Mouse (Mus musculus): ENCODE measurements around the gene Ggcx. TPM values are rescaled to one million over a fixed set of nuclear protein-coding genes. Genes with fewer than 3 reads are reported as not detected.

The Ggcx gene
- polyA plus RNA-seq, 1 experiment from 2014 or later = 23.9 TPM

DNA sequence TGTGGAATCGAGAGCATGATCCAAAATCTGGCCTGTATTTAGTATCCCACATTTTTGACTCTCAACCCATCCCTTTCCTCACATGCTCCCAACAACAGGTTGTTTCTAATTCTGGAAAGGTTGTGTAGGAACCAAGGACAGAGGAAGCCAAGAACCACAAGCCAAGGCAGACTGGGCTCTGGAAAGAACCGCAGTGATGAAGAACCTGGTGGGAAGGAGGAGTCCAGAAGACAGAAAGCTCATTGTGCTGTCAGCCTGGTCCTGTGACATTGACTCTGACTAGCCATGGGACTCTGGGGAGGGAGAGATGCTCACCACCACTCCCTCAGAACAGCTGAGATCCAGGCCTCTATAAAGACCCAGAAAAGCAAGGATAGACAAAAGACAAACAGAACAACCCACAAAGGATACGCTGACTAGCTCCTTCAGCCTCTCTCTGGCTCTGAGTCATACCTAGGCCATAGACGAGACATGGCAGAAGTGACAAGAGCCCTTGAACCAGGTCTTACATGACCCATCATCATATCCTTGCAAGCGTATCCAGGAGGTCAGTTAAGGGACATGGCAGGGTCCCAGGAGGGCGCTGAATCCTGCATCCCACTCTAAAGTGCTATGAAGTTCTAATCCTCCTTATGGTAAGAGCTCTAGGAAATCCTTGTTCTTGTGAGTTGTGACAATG, 30.8 kb upstream of the Ggcx start:
- Histone ChIP-seq H3K9ac (ENCODE audit: low read depth, low read length) (no peak overlapping the region), H3K9me3 (replicated peaks; ENCODE audit: control insufficient read depth, low read length) (no peaks in the 10 kb centered on the region), H3K36me3 (ENCODE audit: control insufficient read depth, insufficient read depth, low read length) (peaks cover 10% of the 10 kb centered on the region), H3K4me2 (no peak overlapping the region), H3K27ac (ENCODE audit: low read depth, low read length) (no peak overlapping the region), H3K4me3 (ENCODE audit: low read depth, low read length) (no peak overlapping the region), H3K27me3 (ENCODE audit: control insufficient read depth, insufficient read depth, low read length) (no peaks in the 10 kb centered on the region), H3K4me1 (ENCODE audit: control insufficient read depth, insufficient read depth, low read length) (0 out of 2 replicates have a peak, but pooled peaks cover 2% of the 10 kb centered on the region)
- no peak for ATAC-seq (replicated peaks; ENCODE audit: insufficient number of reproducible peaks, low FRiP score, low TSS enrichment)
- WGBS (ENCODE audit: insufficient replicate concordance) = 83% methylated on average over 6 of the region's 6 CpGs

DNA sequence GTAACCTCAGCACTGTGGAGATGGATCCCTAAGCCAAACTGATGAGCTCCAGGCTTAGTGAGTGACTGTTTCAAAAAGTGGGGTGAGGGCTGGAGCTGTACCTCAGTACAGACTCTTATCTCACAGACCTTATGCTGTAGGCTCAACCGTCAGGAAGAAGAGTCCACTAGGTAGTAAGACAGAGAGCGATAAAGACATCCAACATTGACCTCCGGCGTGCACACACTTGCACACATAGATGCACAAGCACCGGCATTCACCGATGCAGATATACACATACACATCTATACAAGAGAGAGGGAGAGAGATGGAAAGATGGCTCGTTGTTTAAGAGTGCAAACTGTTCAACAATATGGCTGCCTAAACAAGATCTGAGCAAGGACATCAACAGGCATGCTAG, 30.2 kb upstream of the Ggcx start:
- H3K4me2 ChIP-seq = no peak overlapping the region
- 84% methylated on average over 7 of the region's 7 CpGs for WGBS (ENCODE audit: insufficient replicate concordance)
- H3K4me3 ChIP-seq (ENCODE audit: low read depth, low read length) = no peak overlapping the region
- peaks cover 10% of the 10 kb centered on the region for H3K36me3 ChIP-seq (ENCODE audit: control insufficient read depth, insufficient read depth, low read length)
- H3K9me3 ChIP-seq (replicated peaks; ENCODE audit: control insufficient read depth, low read length) = no peaks in the 10 kb centered on the region
- ATAC-seq (replicated peaks; ENCODE audit: insufficient number of reproducible peaks, low FRiP score, low TSS enrichment) = 0 out of 2 replicates have a peak, but pooled peaks have one; percentile 27
- H3K27me3 ChIP-seq (ENCODE audit: control insufficient read depth, insufficient read depth, low read length) = no peaks in the 10 kb centered on the region
- no peak overlapping the region for H3K27ac ChIP-seq (ENCODE audit: low read depth, low read length)
- H3K4me1 ChIP-seq (ENCODE audit: control insufficient read depth, insufficient read depth, low read length) = peaks cover 9% of the 10 kb centered on the region; the same call in 1 of the 2 replicates
- H3K9ac ChIP-seq (ENCODE audit: low read depth, low read length) = no peak overlapping the region

DNA sequence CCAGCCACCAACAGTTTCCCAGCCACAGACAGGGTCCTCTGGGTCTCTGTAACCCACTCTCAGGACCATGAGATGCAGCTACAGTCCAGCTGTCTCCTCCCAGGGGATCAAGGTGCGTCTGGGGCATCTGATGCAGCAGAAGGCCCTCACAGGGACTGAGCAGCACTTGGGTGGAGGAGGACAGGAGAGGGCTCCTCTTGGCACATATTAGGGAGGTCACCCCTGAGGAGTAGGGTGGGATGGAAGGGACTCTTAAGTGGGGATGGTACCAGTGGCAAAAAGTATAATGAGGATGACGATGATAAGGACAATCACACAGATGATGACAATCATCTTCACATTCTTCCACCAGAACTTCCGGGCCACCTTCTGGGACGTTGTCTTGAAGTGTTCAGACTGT, 28.9 kb upstream of the Ggcx start:
- Histone ChIP-seq H3K9ac (ENCODE audit: low read depth, low read length) (no peak overlapping the region), H3K27ac (ENCODE audit: low read depth, low read length) (no peak overlapping the region), H3K4me3 (ENCODE audit: low read depth, low read length) (no peak overlapping the region), H3K9me3 (replicated peaks; ENCODE audit: control insufficient read depth, low read length) (no peaks in the 10 kb centered on the region), H3K36me3 (ENCODE audit: control insufficient read depth, insufficient read depth, low read length) (peaks cover 10% of the 10 kb centered on the region), H3K4me2 (no peak overlapping the region), H3K4me1 (ENCODE audit: control insufficient read depth, insufficient read depth, low read length) (peaks cover 16% of the 10 kb centered on the region), H3K27me3 (ENCODE audit: control insufficient read depth, insufficient read depth, low read length) (no peaks in the 10 kb centered on the region)
- 61% methylated on average over 4 of the region's 4 CpGs for WGBS (ENCODE audit: insufficient replicate concordance)
- no peak for ATAC-seq (replicated peaks; ENCODE audit: insufficient number of reproducible peaks, low FRiP score, low TSS enrichment)

DNA sequence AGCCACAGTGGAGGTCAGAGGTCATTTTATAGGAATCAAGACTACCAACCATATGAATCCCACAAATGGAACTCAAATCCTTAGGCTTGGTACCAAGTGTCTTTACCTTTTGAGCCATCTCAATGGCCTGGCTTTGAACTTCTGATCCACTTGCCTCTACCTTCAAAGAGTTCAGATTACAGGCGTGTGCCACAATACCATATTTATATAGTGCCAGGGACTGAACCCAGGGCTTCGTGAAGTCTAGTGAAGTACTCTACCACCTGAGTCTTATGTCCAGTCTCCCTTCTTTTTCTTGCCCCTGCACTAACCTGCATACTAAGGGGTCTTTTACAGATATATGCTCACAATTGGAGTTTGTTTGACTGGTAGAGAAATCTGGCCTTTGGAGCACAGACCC, 27.5 kb upstream of the Ggcx start:
- Histone ChIP-seq H3K4me1 (ENCODE audit: control insufficient read depth, insufficient read depth, low read length) (peaks cover 16% of the 10 kb centered on the region), H3K27ac (ENCODE audit: low read depth, low read length) (no peak overlapping the region), H3K9me3 (replicated peaks; ENCODE audit: control insufficient read depth, low read length) (no peaks in the 10 kb centered on the region), H3K9ac (ENCODE audit: low read depth, low read length) (no peak overlapping the region), H3K4me2 (no peak overlapping the region), H3K27me3 (ENCODE audit: control insufficient read depth, insufficient read depth, low read length) (no peaks in the 10 kb centered on the region), H3K4me3 (ENCODE audit: low read depth, low read length) (no peak overlapping the region), H3K36me3 (ENCODE audit: control insufficient read depth, insufficient read depth, low read length) (peaks cover 10% of the 10 kb centered on the region)
- WGBS (ENCODE audit: insufficient replicate concordance) = 96% methylated on average over 2 of the region's 2 CpGs
- ATAC-seq (replicated peaks; ENCODE audit: insufficient number of reproducible peaks, low FRiP score, low TSS enrichment) = no peak

DNA sequence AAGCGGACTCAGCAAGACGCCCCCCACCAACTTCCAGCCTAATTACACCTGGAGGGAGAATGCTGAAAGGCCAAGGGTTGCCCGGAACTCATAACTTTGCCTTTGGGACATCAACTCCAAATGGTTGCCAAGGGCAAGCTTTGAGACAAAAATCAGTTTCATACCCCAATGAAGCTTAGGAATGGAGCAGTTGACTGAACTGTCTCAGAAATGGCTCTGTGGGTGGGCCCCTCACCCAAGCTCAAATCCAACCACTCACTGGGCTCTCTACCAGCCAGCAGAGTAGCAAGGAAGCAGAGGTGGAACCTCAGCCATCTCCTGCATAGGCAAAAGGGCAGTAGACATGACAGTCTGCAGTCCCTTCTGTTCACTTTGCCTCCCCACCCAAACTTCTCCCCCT, 26.3 kb upstream of the Ggcx start:
- no peak overlapping the region for H3K4me3 ChIP-seq (ENCODE audit: low read depth, low read length)
- H3K4me1 ChIP-seq (ENCODE audit: control insufficient read depth, insufficient read depth, low read length) = peaks cover 16% of the 10 kb centered on the region
- 77% methylated on average over 3 of the region's 3 CpGs for WGBS (ENCODE audit: insufficient replicate concordance)
- peaks cover 10% of the 10 kb centered on the region for H3K36me3 ChIP-seq (ENCODE audit: control insufficient read depth, insufficient read depth, low read length)
- H3K9me3 ChIP-seq (replicated peaks; ENCODE audit: control insufficient read depth, low read length) = no peaks in the 10 kb centered on the region
- H3K4me2 ChIP-seq = peak overlapping the region; percentile 82; the same call in 1 of the 2 replicates
- H3K27me3 ChIP-seq (ENCODE audit: control insufficient read depth, insufficient read depth, low read length) = no peaks in the 10 kb centered on the region
- no peak overlapping the region for H3K9ac ChIP-seq (ENCODE audit: low read depth, low read length)
- no peak for ATAC-seq (replicated peaks; ENCODE audit: insufficient number of reproducible peaks, low FRiP score, low TSS enrichment)
- no peak overlapping the region for H3K27ac ChIP-seq (ENCODE audit: low read depth, low read length)

DNA sequence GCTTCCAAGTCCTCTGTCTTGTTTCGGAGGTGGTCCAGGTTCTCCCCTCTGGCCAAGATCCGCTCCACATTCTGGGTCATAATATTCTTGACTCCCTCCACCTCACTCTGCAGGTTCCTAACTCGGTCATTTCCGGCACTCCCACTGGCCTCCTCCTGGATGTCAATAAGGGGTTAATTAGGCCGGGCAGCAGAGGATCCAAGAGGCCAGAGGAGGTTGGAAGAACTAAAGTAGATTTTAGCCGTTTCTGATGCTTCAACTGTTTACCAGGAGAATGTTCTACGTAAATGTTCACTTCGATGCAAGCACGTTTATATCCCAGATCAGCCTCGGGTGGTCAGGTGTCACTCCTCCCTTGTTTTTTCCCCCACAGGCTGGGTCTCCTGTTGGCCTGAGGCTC, 25.8 kb upstream of the Ggcx start:
- Histone ChIP-seq H3K27ac (ENCODE audit: low read depth, low read length) (0 out of 2 replicates have a peak overlapping the region, but pooled peaks have one; percentile 35), H3K9ac (ENCODE audit: low read depth, low read length) (no peak overlapping the region; the same call in 1 of the 2 replicates), H3K4me2 (peak overlapping the region; percentile 82), H3K9me3 (replicated peaks; ENCODE audit: control insufficient read depth, low read length) (no peaks in the 10 kb centered on the region), H3K27me3 (ENCODE audit: control insufficient read depth, insufficient read depth, low read length) (no peaks in the 10 kb centered on the region), H3K4me3 (ENCODE audit: low read depth, low read length) (no peak overlapping the region), H3K36me3 (ENCODE audit: control insufficient read depth, insufficient read depth, low read length) (peaks cover 10% of the 10 kb centered on the region), H3K4me1 (ENCODE audit: control insufficient read depth, insufficient read depth, low read length) (peaks cover 18% of the 10 kb centered on the region)
- ATAC-seq (replicated peaks; ENCODE audit: insufficient number of reproducible peaks, low FRiP score, low TSS enrichment) = no peak
- 71% methylated on average over 10 of the region's 10 CpGs for WGBS (ENCODE audit: insufficient replicate concordance)

DNA sequence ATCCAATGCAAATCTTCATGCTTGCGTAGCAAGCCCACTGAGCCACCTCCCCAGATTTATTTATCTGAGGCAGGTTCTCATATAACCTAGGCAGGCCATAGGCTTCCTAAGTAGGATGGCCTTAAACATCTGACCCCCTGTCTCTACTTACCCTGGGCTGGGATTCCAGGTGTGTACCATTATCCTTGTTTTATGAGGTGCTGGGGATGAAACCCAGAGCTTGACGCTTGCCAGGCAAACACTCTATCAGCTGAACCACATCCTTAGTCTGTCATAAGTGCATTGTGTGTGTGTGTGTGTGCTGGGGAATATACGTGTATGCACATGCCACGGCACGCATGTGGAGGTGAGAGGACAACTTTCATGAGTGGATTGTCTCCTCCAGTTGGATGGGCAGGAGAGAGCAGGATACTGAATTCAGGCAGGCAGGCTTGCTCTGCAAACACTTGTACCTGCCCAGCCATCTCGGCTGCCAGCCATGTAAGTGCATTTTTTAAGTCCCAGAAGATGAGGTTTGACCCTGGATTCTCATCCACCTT, 25.2 kb upstream of the Ggcx start:
- Histone ChIP-seq H3K4me3 (ENCODE audit: low read depth, low read length) (peak overlapping the region; percentile 60), H3K27ac (ENCODE audit: low read depth, low read length) (peak overlapping the region; percentile 97), H3K27me3 (ENCODE audit: control insufficient read depth, insufficient read depth, low read length) (no peaks in the 10 kb centered on the region), H3K9me3 (replicated peaks; ENCODE audit: control insufficient read depth, low read length) (no peaks in the 10 kb centered on the region), H3K4me2 (peak overlapping the region; percentile 82), H3K36me3 (ENCODE audit: control insufficient read depth, insufficient read depth, low read length) (peaks cover 10% of the 10 kb centered on the region), H3K9ac (ENCODE audit: low read depth, low read length) (peak overlapping the region; percentile 93), H3K4me1 (ENCODE audit: control insufficient read depth, insufficient read depth, low read length) (peaks cover 19% of the 10 kb centered on the region)
- 76% methylated on average over 6 of the region's 6 CpGs for WGBS (ENCODE audit: insufficient replicate concordance)
- ATAC-seq (replicated peaks; ENCODE audit: insufficient number of reproducible peaks, low FRiP score, low TSS enrichment) = no peak

DNA sequence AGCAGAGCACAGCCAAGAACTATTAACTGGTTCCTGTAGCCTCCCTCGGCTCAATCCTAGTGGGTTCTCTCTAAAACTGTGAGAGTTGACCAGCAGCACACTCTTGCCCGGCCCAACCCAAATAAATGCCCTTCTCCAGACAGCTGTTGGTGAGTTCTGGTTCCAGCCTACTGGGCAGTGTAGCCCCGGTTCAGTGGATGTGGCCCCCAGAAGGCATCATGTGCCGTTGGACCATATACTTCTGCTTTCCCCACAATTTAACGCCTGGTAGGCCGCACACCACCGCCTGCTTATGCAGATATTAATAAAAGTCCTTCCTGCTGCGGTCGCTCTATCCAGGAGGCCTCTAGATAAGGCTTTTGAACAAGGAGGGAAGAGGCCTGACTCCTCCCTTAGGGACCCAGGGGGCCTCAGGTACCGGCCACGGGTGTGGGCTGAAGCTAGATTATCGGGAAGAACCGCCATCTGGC, 24.6 kb upstream of the Ggcx start:
- H3K4me2 ChIP-seq = peak overlapping the region; percentile 82
- H3K9me3 ChIP-seq (replicated peaks; ENCODE audit: control insufficient read depth, low read length) = no peaks in the 10 kb centered on the region
- peaks cover 19% of the 10 kb centered on the region for H3K4me1 ChIP-seq (ENCODE audit: control insufficient read depth, insufficient read depth, low read length)
- 12% methylated on average over 13 of the region's 13 CpGs for WGBS (ENCODE audit: insufficient replicate concordance)
- peak; percentile 67; the same call in 1 of the 2 replicates for ATAC-seq (replicated peaks; ENCODE audit: insufficient number of reproducible peaks, low FRiP score, low TSS enrichment)
- H3K4me3 ChIP-seq (ENCODE audit: low read depth, low read length) = peak overlapping the region; percentile 60
- peak overlapping the region; percentile 93 for H3K9ac ChIP-seq (ENCODE audit: low read depth, low read length)
- no peaks in the 10 kb centered on the region for H3K27me3 ChIP-seq (ENCODE audit: control insufficient read depth, insufficient read depth, low read length)
- peak overlapping the region; percentile 97 for H3K27ac ChIP-seq (ENCODE audit: low read depth, low read length)
- peaks cover 9% of the 10 kb centered on the region for H3K36me3 ChIP-seq (ENCODE audit: control insufficient read depth, insufficient read depth, low read length)
